Mouse (Mus musculus) bone marrow, adult 2 months (tissue): ENCODE data around the gene Zfp354b.

ENCODE experiments used
- CTCF ChIP-seq: fragments of 200-500 bp; IDR thresholded peaks from 2 replicates; pipeline ENCODE4 v1.5.1; 2011; ENCODE audit warnings: low read length, control low read depth; ENCODE audit not compliant: control insufficient read depth, insufficient read depth
- POLR2A ChIP-seq: fragments of 200-500 bp; IDR thresholded peaks from 2 replicates; pipeline ENCODE4 v1.6.1; 2011; ENCODE audit warnings: low read depth, mild to moderate bottlenecking, control low read depth, low read length, borderline replicate concordance; ENCODE audit not compliant: control insufficient read depth

DNA sequence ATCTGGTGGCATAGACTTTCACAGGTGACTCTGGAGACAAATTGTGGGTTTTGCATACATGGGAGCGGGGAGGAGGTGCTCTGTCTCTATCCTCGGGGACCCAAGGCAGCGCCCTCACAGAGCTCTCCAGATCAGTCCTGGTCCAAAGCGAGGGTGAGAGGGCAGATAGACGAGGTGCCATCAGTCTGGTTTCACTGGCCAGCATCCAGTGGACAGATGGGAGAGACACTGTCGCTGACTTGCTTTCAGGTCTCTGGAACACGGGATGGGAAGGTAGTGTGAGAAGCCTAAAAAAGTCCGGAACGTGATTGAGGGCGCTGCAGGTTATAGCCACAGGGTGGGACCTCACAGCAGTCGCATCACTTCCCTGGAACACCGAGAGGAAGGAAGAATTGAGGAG, 11.0 kb upstream of the Zfp354b start:
- no peak for TF ChIP-seq CTCF
- TF ChIP-seq POLR2A, result no peak
